Comparison of ENCODE assay signal across 22 mouse cellular contexts in the genomic region with DNA sequence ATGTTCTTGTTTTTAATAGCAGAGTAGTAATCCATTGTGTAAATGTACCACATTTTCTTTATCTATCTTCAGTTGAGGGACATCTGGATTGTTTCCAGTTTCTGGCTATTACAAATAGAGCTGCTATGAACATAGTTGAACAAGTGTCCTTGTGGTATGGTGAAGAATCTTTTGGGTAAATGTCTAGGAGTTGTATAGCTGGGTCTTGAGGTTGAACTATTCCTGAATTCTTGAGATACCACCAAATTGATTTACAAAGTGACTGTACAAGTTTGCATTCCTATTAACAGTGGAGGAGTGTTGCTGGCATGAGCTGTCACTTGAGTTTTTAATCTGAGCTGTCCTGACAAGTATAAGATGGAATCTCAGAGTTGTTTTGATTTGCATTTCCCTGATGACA.
A peak's percentile ranks its signal among the peaks of the same experiment; 100 is the strongest.
DNase-seq lines count a peak whose midpoint lies in the region; ATAC-seq and TF ChIP-seq lines count a peak whose summit lies in the region.
"Had no signal": no experiment of that assay in that cellular context is flagged by ENCODE, and none has a peak within 500 bp of the region (broad histone marks: within the 10 kb centered on the region; RNA-seq: fewer than 3 reads in every experiment).

No protein-coding gene starts in this region.

- ATAC-seq in lung, postnatal 0 days = no peak
- ATAC-seq: activated CD4-positive, CD25-positive, alpha-beta regulatory T cell, adult 4 months; CD4-positive, CD25-positive, alpha-beta regulatory T cell, adult 4 months; Patski had no signal

- H3K27ac ChIP-seq in lung, postnatal 0 days (ENCODE audit: low read length) = no peak overlapping the region

- no peaks in the 10 kb centered on the region for H3K9me3 ChIP-seq in lung, postnatal 0 days (ENCODE audit: low read length)
- H3K9me3 ChIP-seq: G1E had no signal

- intact Hi-C loops in gastrocnemius, postnatal 36 days (cut with DNase I) = loop anchor here (5.0 kb wide), 1 partner anchor 57 kb away; no protein-coding TSS in a partner anchor

- H3K9ac ChIP-seq in lung, postnatal 0 days (replicated peaks; ENCODE audit: low read depth) = no peak overlapping the region

- H3K4me2 ChIP-seq in lung, postnatal 0 days (replicated peaks; ENCODE audit: low read depth, low read length) = no peak overlapping the region

- TF ChIP-seq EP300 in lung, postnatal 0 days (IDR thresholded peaks at IDR 0.05) = 0 out of 2 replicates have a peak, but pooled peaks have one; percentile 21

- no peak for DNase-seq in lung, postnatal 0 days (ENCODE audit: low spot score)
- DNase-seq in lung, adult 18-20 months = no peak
- peak; percentile 1 for DNase-seq in urinary bladder, postnatal 25 days (ENCODE audit: low spot score)
- DNase-seq in urinary bladder, adult 2 months (ENCODE audit: low spot score) = no peak
- DNase-seq in Muller cell, postnatal 12 days (ENCODE audit: inconsistent ontology term) = peak; percentile 58
- no peak for DNase-seq in gastrocnemius, postnatal 36 days
- DNase-seq: adrenal gland, adult 2 months; adrenal gland, adult 8-10 months; adrenal gland, postnatal 10 days; adrenal gland, postnatal 14 days; adrenal gland, postnatal 25 days; adrenal gland, postnatal 36 days; B cell, adult 2 months; cerebellum, adult 11 months; cerebellum, adult 11-12 months; cerebellum, adult 18-20 months; cerebellum, adult 2 months had no signal

- H3K36me3 ChIP-seq in lung, postnatal 0 days (ENCODE audit: insufficient read depth, low read length) = no peaks in the 10 kb centered on the region
- H3K36me3 ChIP-seq: G1E had no signal

- H3K4me1 ChIP-seq in lung, postnatal 0 days (ENCODE audit: insufficient read depth, low read depth, low read length) = no peaks in the 10 kb centered on the region; the same call in 1 of the 2 replicates

- H3K4me3 ChIP-seq in lung, postnatal 0 days (ENCODE audit: low read depth, low read length) = no peak overlapping the region

- no peak for TF ChIP-seq CTCF in lung, postnatal 0 days (IDR thresholded peaks at IDR 0.05)

- no peaks in the 10 kb centered on the region for H3K27me3 ChIP-seq in lung, postnatal 0 days (replicated peaks; ENCODE audit: insufficient read depth, low read length)
- H3K27me3 ChIP-seq: CH12.LX, Patski had no signal

Comparison
In these comparisons a context has a peak if more than half of its experiments do, and no peak if none do; other contexts are left out.
1. DNase-seq: peak in urinary bladder, postnatal 25 days (single experiment) and Muller cell, postnatal 12 days (single experiment); none in lung, postnatal 0 days (single experiment), lung, adult 18-20 months (0 of 2), urinary bladder, adult 2 months (single experiment) and gastrocnemius, postnatal 36 days (0 of 2).